Mouse (Mus musculus) testis, adult 2 months (tissue): ENCODE results near the gene Cd2ap.

Source experiments
- CTCF ChIP-seq: fragments of 200-500 bp; IDR thresholded peaks from 2 replicates; pipeline ENCODE4 v1.5.1; 2012; ENCODE audit warnings: low read depth, mild to moderate bottlenecking, inconsistent platforms, low read length, moderate library complexity; ENCODE audit not compliant: control insufficient read depth, insufficient read depth, insufficient replicate concordance
- POLR2A ChIP-seq: fragments of 200-500 bp; IDR thresholded peaks from 2 replicates; pipeline ENCODE4 v1.6.1; 2012; ENCODE audit warnings: low read depth, mild to moderate bottlenecking, inconsistent platforms, low read length, moderate library complexity; ENCODE audit not compliant: control insufficient read depth

DNA sequence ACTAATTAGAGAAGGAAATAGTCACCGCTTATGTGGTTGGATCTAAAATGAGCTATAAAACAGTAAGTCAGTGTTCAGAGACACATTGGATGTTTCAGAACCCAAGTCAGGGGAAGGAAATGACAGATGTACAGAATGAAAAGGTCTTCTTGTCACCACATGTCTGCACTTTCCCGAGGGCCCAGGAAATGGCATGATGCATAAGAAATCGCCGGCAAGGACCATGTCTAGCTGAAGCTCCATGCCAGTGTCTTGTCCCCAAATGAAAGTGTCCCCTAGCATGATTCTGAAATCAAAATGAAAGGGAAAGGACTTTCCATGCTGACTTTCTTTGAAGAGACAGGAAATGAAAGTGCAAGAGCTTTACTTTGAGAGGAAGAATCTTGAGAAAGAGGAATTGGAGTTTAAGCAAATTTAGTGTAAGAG lies 10.8 kb upstream of the Cd2ap start:
- no peak for TF ChIP-seq CTCF
- TF ChIP-seq POLR2A: no peak
